Mouse (Mus musculus): ENCODE results near the gene Tm4sf5.

- TF ChIP-seq CHD2 (IDR thresholded peaks at IDR 0.05; ENCODE audit: low read depth, low read length) (no peak), ZNF384 (IDR thresholded peaks at IDR 0.05; ENCODE audit: low read depth, low read length) (no peak)
Measured at GRCm38 (mm10) chr11:70518923-70519322, 13.9 kb downstream of the Tm4sf5 start, which contains the start of gene Gltpd2.

Data from ES-E14 (cell line).